Mouse (Mus musculus) heart, embryonic 16.5 days (tissue): ENCODE measurements around the gene Slc25a29. TPM values are rescaled to one million over a fixed set of nuclear protein-coding genes. Genes with fewer than 3 reads are reported as not detected.
"Not testable (repeated sequence)": the region's sequence is repeated elsewhere in the genome, so short reads cannot be mapped to it uniquely, and the experiment has no call there.

Experiments
- ATAC-seq: fragments of 200-750 bp; cut with Nextera tagmentation; replicated peaks from 2 replicates; pipeline ENCODE4 v1.8.0; 2017; ENCODE audit warnings: moderate number of reproducible peaks; ENCODE audit not compliant: insufficient read depth, low FRiP score; ENCODE audit errors: extremely low read depth
- H3K27ac ChIP-seq: fragments of 300-500 bp; sonication (generic); 2 replicates; pipeline ENCODE4 v1.5.1; 2014; ENCODE audit warnings: mild to moderate bottlenecking, low read length, control low read depth, moderate library complexity
- H3K27me3 ChIP-seq: fragments of 300-500 bp; sonication (generic); 2 replicates; pipeline ENCODE4 v1.6.1; 2014; ENCODE audit warnings: low read length, mixed read lengths; ENCODE audit not compliant: control insufficient read depth, insufficient read depth
- H3K36me3 ChIP-seq: fragments of 300-500 bp; sonication (generic); 2 replicates; pipeline ENCODE4 v1.6.1; 2014; ENCODE audit not compliant: control insufficient read depth, insufficient read depth
- H3K4me1 ChIP-seq: fragments of 300-500 bp; sonication (generic); 2 replicates; pipeline ENCODE4 v1.6.1; 2014; ENCODE audit warnings: low read length, mixed read lengths; ENCODE audit not compliant: control insufficient read depth, insufficient read depth
- H3K4me2 ChIP-seq: fragments of 300-500 bp; sonication (generic); 2 replicates; pipeline ENCODE4 v1.6.1; 2014; ENCODE audit warnings: low read depth, mild to moderate bottlenecking, control low read depth, low read length
- H3K4me3 ChIP-seq: fragments of 300-500 bp; sonication (generic); 2 replicates; pipeline ENCODE4 v1.5.1; 2014; ENCODE audit warnings: mild to moderate bottlenecking, control low read depth, low read length
- H3K9ac ChIP-seq: fragments of 300-500 bp; sonication (generic); 2 replicates; pipeline ENCODE4 v1.6.1; 2014; ENCODE audit warnings: low read length, control low read depth
- H3K9me3 ChIP-seq: fragments of 300-500 bp; sonication (generic); replicated peaks from 2 replicates; pipeline ENCODE4 v1.6.1; 2016; ENCODE audit warnings: low read length; ENCODE audit not compliant: control insufficient read depth
- WGBS: fragments of 180-500 bp; shearing (Covaris S2); extraction: QIAGEN DNeasy Blood & Tissue Kit; methylation state at CpG from one replicate; pipeline ENCODE4 v1.1.7; 2014; 5-methylcytosine and 5-hydroxymethylcytosine counted together
- polyA plus RNA-seq: library from polyadenylated mRNA; unstranded; fragments of >200 nt; fragmentation: Nextera tagmentation; extraction: Ambion mirVana; gene quantifications from 2 replicates; pipeline ENCODE4 v1.2.1, GENCODE M21; 2015

Slc25a29 gene
- polyA plus RNA-seq, 1 experiment from 2014 or later, result 4.3 TPM

- H3K36me3 ChIP-seq, result peaks cover 18% of the 10 kb centered on the region
- no peaks in the 10 kb centered on the region for H3K9me3 ChIP-seq
- H3K9ac ChIP-seq, result no peak overlapping the region
- H3K27me3 ChIP-seq, result no peaks in the 10 kb centered on the region
- no peak overlapping the region for H3K4me2 ChIP-seq
- WGBS, result 68% methylated on average over 7 of the region's 7 CpGs
- H3K27ac ChIP-seq, result no peak overlapping the region
- H3K4me1 ChIP-seq, result no peaks in the 10 kb centered on the region
- no peak for ATAC-seq
- no peak overlapping the region for H3K4me3 ChIP-seq
Measured at GRCm38 (mm10) chr12:108857589-108858184, 22.0 kb upstream of the Slc25a29 start.

- Histone ChIP-seq H3K27me3 (no peaks in the 10 kb centered on the region), H3K9me3 (no peaks in the 10 kb centered on the region), H3K27ac (no peak overlapping the region), H3K9ac (no peak overlapping the region), H3K4me2 (no peak overlapping the region), H3K36me3 (peaks cover 12% of the 10 kb centered on the region), H3K4me3 (no peak overlapping the region), H3K4me1 (no peaks in the 10 kb centered on the region)
- no peak for ATAC-seq
- WGBS, result 90% methylated on average over 7 of the region's 7 CpGs
Measured at GRCm38 (mm10) chr12:108857109-108857508, 21.4 kb upstream of the Slc25a29 start.

DNA sequence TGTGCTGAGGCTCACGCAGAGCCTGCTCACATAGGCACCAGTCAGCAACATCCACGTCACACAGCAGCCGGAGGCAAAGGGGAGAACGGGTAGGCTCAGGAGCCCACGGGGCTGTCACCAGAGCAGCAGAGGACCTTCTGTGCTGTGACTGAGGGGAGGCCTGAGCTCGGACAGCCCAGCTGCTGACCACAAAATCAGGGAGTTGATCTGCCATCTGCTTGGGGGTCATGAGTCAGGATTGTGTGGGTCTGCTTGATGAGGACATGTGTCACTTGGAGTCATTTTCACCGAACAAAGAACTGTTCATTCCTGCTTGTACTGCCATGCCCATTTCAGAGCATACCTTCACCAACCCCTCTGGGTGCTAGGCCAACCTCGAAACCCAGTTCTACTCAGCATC is 20.5 kb upstream of the Slc25a29 start:
- no peak for ATAC-seq
- H3K9me3 ChIP-seq, result no peaks in the 10 kb centered on the region
- H3K27me3 ChIP-seq, result no peaks in the 10 kb centered on the region
- H3K9ac ChIP-seq, result no peak overlapping the region
- no peak overlapping the region for H3K4me3 ChIP-seq
- H3K4me2 ChIP-seq, result no peak overlapping the region
- no peak overlapping the region for H3K27ac ChIP-seq
- H3K36me3 ChIP-seq, result peaks cover 7% of the 10 kb centered on the region
- no peaks in the 10 kb centered on the region for H3K4me1 ChIP-seq
- 89% methylated on average over 8 of the region's 8 CpGs for WGBS

DNA sequence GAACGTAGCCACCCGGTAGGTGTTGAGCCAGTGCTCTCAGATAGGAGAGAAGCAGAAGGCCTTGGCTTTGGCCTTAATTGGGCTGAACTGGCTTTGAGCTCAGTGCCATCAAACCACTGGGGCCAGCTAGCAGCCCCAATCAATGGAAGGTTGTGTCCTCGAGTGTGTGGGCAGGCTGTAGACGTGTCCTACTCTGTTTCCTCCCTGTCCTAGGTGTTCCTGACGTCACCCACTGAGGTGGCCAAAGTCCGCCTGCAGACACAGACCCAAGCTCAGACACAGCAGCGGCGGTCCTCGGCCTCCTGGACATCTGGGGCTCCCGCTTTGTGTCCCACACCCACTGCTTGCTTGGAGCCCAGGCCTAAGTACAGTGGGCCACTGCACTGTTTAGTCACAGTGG is 19.4 kb upstream of the Slc25a29 start:
- Histone ChIP-seq H3K4me1 (no peaks in the 10 kb centered on the region), H3K9ac (no peak overlapping the region), H3K9me3 (no peaks in the 10 kb centered on the region), H3K4me3 (no peak overlapping the region), H3K27me3 (no peaks in the 10 kb centered on the region), H3K36me3 (no peaks in the 10 kb centered on the region; the same call in 1 of the 2 replicates), H3K27ac (no peak overlapping the region), H3K4me2 (no peak overlapping the region)
- no peak for ATAC-seq
- 83% methylated on average over 10 of the region's 10 CpGs for WGBS

- 88% methylated on average over 8 of the region's 8 CpGs for WGBS
- Histone ChIP-seq H3K4me3 (no peak overlapping the region), H3K36me3 (no peaks in the 10 kb centered on the region), H3K9me3 (no peaks in the 10 kb centered on the region), H3K27me3 (no peaks in the 10 kb centered on the region), H3K9ac (no peak overlapping the region), H3K4me2 (no peak overlapping the region), H3K27ac (no peak overlapping the region), H3K4me1 (no peaks in the 10 kb centered on the region)
- no peak for ATAC-seq
Measured at GRCm38 (mm10) chr12:108852822-108853221, 17.1 kb upstream of the Slc25a29 start.

DNA sequence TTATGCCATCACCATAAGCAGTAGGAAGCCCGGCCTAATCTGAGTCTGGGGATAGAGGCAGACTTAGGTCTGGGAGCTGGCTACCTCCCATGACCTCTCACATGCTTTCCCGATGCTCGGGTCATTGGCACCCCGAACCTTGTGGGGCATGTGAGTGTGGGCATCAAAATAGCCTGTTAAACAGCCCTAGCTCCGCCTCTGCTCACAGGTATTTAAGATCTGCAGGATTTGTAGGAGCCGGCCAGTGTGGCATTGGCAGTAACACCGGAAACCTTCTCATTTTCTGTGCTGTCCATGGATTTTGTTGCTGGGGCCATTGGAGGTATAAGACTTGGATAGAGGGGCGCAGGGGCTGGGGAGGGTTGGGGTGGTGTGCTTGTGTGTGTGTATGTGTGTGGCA is 15.2 kb upstream of the Slc25a29 start:
- ATAC-seq, result no peak
- Histone ChIP-seq H3K4me3 (no peak overlapping the region), H3K36me3 (no peaks in the 10 kb centered on the region), H3K4me1 (no peaks in the 10 kb centered on the region), H3K4me2 (no peak overlapping the region), H3K9ac (no peak overlapping the region), H3K27ac (no peak overlapping the region), H3K27me3 (no peaks in the 10 kb centered on the region), H3K9me3 (no peaks in the 10 kb centered on the region)
- 86% methylated on average over 8 of the region's 8 CpGs for WGBS

DNA sequence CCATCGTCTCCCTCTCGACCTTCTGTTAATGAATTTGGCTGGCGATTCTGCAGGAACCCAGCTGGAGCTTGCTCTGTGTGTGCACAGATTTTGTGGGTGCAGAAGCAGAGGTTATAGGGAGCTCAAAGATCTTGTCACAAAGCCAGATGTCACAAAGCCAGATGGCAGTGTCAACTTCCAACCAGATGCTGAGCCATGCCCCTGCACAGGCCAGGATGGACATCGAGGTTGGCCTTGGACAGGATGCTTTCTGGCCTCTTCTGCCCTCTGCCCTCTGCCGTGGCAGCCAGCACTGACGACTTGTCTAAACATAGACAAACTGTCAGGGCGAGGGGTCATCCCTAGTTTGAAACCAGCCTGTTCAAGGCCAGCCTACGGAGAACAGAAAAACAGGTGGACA is 14.4 kb upstream of the Slc25a29 start:
- no peak overlapping the region for H3K4me2 ChIP-seq
- no peak for ATAC-seq
- 59% methylated on average over 8 of the region's 8 CpGs for WGBS
- no peaks in the 10 kb centered on the region for H3K27me3 ChIP-seq
- H3K9me3 ChIP-seq, result no peaks in the 10 kb centered on the region
- no peak overlapping the region for H3K9ac ChIP-seq
- no peaks in the 10 kb centered on the region for H3K4me1 ChIP-seq
- peaks cover 6% of the 10 kb centered on the region; the same call in 1 of the 2 replicates for H3K36me3 ChIP-seq
- no peak overlapping the region for H3K4me3 ChIP-seq
- H3K27ac ChIP-seq, result no peak overlapping the region

- H3K27me3 ChIP-seq, result no peaks in the 10 kb centered on the region
- no peak overlapping the region for H3K27ac ChIP-seq
- no peak for ATAC-seq
- H3K9me3 ChIP-seq, result no peaks in the 10 kb centered on the region
- 69% methylated on average over 4 of the region's 4 CpGs for WGBS
- no peak overlapping the region for H3K4me3 ChIP-seq
- H3K4me1 ChIP-seq, result no peaks in the 10 kb centered on the region
- peaks cover 9% of the 10 kb centered on the region for H3K36me3 ChIP-seq
- no peak overlapping the region for H3K9ac ChIP-seq
- no peak overlapping the region for H3K4me2 ChIP-seq
Measured at GRCm38 (mm10) chr12:108849488-108850022, 13.9 kb upstream of the Slc25a29 start.

- ATAC-seq, H3K27ac ChIP-seq, H3K4me1 ChIP-seq, H3K4me3 ChIP-seq, H3K9me3 ChIP-seq, H3K9ac ChIP-seq, H3K27me3 ChIP-seq, H3K4me2 ChIP-seq: not testable (repeated sequence)
- peaks cover 15% of the 10 kb centered on the region for H3K36me3 ChIP-seq
- WGBS, result 84% methylated on average over 3 of the region's 3 CpGs
Measured at GRCm38 (mm10) chr12:108848033-108848432, 12.3 kb upstream of the Slc25a29 start.
